Mouse (Mus musculus): Measurements from ENCODE around the gene Olah.

Gene Olah

GRCm38 (mm10) chr2:3348919-3349318 is 48.1 kb downstream of the Olah start:
- DNase-seq (ENCODE audit: low spot score), result no peak

DNA sequence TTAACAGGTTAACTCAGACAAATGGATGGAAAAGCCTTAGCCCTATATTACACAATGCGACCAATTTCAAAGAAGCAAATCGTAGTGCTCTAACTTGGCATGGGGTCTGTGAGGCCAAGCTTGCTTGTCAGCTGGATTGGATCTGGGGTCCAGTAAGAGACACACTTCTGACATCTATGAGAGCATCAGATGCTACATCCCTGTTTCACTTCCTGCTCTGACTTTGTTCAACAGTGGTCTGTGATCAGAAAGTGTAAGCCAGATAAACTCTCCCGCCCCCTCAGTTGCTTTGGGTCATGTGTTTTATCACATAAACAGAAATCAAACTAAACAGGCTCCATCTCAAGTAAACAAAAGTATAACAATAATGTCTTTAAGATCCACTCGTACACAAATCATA is 48.6 kb downstream of the Olah start:
- DNase-seq (ENCODE audit: low spot score), result no peak

- DNase-seq (ENCODE audit: low spot score), result no peak
Observed at GRCm38 (mm10) chr2:3335611-3336301, 61.3 kb downstream of the Olah start, which contains the start of gene Acbd7. Gene Acbd7, plus strand, starts transcription at chr2:3336168.

- DNase-seq (ENCODE audit: low spot score), result no peak
Observed at GRCm38 (mm10) chr2:3333761-3334160, 63.2 kb downstream of the Olah start.

- DNase-seq (ENCODE audit: low spot score), result peak; percentile 99
Observed at GRCm38 (mm10) chr2:3332484-3333242, 64.3 kb downstream of the Olah start, which contains the start of gene Rpp38. Gene Rpp38, minus strand, starts transcription at chr2:3332643.

DNA sequence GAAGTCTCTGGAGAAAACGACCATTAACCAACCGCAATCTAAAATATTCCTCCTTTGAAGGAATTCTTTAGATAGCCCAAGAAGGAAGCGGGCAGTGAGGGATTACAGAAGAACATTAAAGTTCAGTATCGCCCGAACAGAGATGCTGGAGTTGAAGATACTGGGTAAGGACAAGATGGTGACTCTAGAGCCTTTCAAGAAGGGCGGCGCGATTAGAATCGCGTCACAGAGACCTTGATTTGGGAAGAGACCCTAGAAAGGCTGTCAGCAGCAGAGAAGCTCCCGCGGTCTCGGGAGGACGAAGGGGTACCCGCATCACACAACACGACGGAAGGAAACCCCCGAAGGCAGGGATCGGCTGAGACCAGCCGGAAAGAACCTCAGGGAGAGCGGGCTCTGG is 65.0 kb downstream of the Olah start:
- no peak for DNase-seq (ENCODE audit: low spot score)

- DNase-seq (ENCODE audit: low spot score), result no peak
Observed at GRCm38 (mm10) chr2:3331071-3331703, 65.8 kb downstream of the Olah start.

DNA sequence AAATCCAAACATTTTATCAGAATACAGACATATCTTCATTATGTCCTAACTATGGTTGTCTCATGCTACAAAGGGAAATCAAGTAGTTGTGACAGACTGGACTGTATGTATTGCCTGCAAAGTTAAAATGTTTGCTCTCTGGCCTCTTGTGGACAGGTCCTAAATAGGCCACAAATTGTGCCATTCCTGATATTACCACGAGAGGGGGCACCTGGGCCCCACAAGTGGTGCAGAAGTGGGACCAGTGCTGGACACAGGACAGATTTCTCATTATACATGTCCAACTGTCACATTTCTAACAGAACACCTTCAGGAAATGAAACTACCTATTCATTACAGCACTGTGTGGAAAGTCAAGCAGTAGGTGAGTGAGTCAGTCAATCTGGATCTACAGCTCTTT is 69.7 kb downstream of the Olah start:
- no peak for DNase-seq (ENCODE audit: low spot score)

GRCm38 (mm10) chr2:3326547-3326946 is 70.5 kb downstream of the Olah start:
- no peak for DNase-seq (ENCODE audit: low spot score)

DNA sequence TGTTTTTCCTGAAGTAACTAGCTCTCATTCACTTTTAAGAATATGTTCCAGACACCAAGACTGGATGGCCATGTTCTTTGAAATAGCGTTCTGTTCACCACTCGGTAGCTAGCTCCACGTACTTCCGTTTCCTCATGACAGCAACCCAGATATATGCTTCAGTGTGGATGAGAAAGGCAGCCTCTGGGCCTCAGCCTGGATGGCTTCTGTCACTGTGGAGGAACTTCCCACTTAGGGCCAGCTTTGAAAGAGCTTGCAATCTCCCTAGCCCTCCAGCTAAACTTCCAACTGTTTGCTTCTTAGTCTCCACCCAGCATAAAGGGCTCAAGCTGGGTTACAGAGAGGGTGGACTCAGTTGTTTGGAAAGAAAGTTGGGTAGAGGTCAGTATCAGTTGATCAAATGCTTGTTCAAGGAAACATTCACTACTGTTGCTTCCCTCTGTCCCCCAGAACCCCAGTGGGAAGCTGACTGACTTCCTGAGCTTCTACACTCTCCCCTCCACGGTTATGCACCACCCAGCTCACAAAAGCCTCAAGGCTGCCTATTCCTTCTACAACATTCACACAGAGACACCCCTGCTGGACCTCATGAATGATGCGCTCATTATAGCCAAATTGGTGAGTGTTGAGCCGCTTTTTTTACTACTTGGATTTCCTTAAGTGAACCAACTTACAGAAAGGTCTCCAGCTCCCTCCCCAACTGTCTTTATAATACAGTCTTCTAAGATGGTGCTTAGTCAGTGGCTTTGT is 72.5 kb downstream of the Olah start:
- no peak for DNase-seq (ENCODE audit: low spot score)

GRCm38 (mm10) chr2:3323132-3323531 is 73.9 kb downstream of the Olah start:
- no peak for DNase-seq (ENCODE audit: low spot score)

- DNase-seq (ENCODE audit: low spot score), result no peak
Observed at GRCm38 (mm10) chr2:3305426-3306025, 91.5 kb downstream of the Olah start.

GRCm38 (mm10) chr2:3295826-3296225 is 101.2 kb downstream of the Olah start:
- DNase-seq (ENCODE audit: low spot score), result no peak

DNA sequence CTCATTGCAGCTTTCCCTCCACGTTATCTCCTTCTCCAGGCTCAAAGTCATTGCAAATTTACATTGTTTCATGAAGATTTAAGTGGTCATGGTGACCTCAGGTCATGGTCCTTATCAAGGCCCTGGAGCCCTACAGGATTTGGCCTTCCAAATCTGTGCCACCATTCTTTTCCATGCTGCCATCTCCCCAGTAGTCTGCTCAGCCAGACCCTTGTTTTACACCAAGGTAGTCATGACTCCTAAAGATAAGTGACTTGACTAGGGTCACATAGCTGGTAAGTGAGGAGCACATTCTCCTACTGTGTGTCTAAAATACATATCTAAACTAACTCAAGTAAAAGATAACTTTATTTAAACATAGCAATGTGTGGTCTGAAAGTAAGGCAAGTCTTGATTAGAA is 104.8 kb downstream of the Olah start:
- no peak for DNase-seq (ENCODE audit: low spot score)
